Mouse (Mus musculus): ENCODE results near the gene Srgn.

DNA sequence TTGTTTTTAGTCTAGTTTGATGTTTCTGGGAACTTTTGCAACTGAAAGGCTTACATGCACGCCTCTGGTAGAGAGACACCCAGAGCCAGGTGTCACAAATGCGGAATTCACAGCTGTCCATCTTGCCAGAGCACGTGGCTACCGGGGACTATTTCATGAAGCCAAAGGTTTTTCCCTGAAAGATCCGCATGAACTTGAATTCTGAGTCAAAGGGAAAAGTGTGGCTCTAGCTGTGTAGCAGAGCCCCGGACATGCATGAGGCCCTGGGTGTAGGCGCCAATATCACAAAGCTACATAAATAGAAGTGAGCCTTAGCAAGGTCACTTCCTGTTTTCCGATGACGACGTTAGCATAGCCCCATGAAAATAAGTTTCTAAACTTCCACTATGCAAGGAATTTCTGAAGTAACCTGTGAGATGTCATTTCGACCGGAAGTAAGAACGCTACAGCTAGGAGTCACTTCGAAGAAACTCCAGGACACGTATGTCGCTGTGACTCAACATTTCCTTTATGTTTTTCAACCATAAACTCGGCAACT is 21.2 kb downstream of the Srgn start:
- no peak for TF ChIP-seq CTCF (IDR thresholded peaks at IDR 0.05; ENCODE audit: borderline replicate concordance, control insufficient read depth, extremely low read depth, insufficient read depth, low read length, poor library complexity)
- no peak for TF ChIP-seq POLR2A (IDR thresholded peaks at IDR 0.05; ENCODE audit: control insufficient read depth, extremely low read depth, insufficient read depth, low read length, poor library complexity)

Measured in thymus, adult 2 months (tissue).